Mouse (Mus musculus) erythroblast, adult 5-6 weeks (primary cell): ENCODE measurements around the gene Apol6. TPM values are rescaled to one million over a fixed set of nuclear protein-coding genes. Genes with fewer than 3 reads are reported as not detected.

Experiments
- ATAC-seq: replicated peaks from 2 replicates; pipeline ENCODE4 v1.8.0; 2016; ENCODE audit warnings: moderate number of reproducible peaks, mild to moderate bottlenecking, moderate TSS enrichment, inconsistent platforms; ENCODE audit not compliant: poor library complexity, low FRiP score, severe bottlenecking
- total RNA-seq, 2 experiments: library from RNA; stranded (forward) in 1 of 2; stranded (reverse) in 1 of 2; fragments of 150-400 nt in 1 of 2; fragments of 200-764, 138-1000 nt in 1 of 2; gene quantifications; 2 replicates each; pipeline versions ENCODE4 v1.2.3 to v1.2.4; 2015 to 2017; ENCODE audit warnings: low replicate concordance in 2 of 2

Gene Apol6
- not detected in 2 replicates for total RNA-seq (2015; ENCODE audit: low replicate concordance)
- total RNA-seq (2017; ENCODE audit: low replicate concordance) = not detected in 2 replicates

- no peak for ATAC-seq
Measured at GRCm38 (mm10) chr15:77044597-77045320, at the start of gene Apol6. Gene Apol6 (plus strand): TSS chr15:77044729.

- ATAC-seq = no peak
Measured at GRCm38 (mm10) chr15:76998048-76998447, 46.5 kb upstream of the Apol6 start.

- ATAC-seq = no peak
Measured at GRCm38 (mm10) chr15:76998878-76999588, 45.5 kb upstream of the Apol6 start.

GRCm38 (mm10) chr15:77003173-77003867, 41.2 kb upstream of the Apol6 start:
- ATAC-seq = no peak

- no peak for ATAC-seq
Measured at GRCm38 (mm10) chr15:77003868-77004215, 40.7 kb upstream of the Apol6 start.

GRCm38 (mm10) chr15:77008851-77009250, 35.7 kb upstream of the Apol6 start:
- no peak for ATAC-seq

- no peak for ATAC-seq
Measured at GRCm38 (mm10) chr15:77013753-77014241, 30.7 kb upstream of the Apol6 start.

GRCm38 (mm10) chr15:77014431-77014830, 30.1 kb upstream of the Apol6 start:
- no peak for ATAC-seq

GRCm38 (mm10) chr15:77014985-77015384, 29.5 kb upstream of the Apol6 start:
- no peak for ATAC-seq

- ATAC-seq = no peak
Measured at GRCm38 (mm10) chr15:77016509-77016908, 28.0 kb upstream of the Apol6 start.

- no peak for ATAC-seq
Measured at GRCm38 (mm10) chr15:77017897-77018296, 26.6 kb upstream of the Apol6 start.

GRCm38 (mm10) chr15:77018740-77019340, 25.7 kb upstream of the Apol6 start:
- no peak for ATAC-seq

GRCm38 (mm10) chr15:77019533-77019932, 25.0 kb upstream of the Apol6 start:
- no peak for ATAC-seq

- ATAC-seq = no peak
Measured at GRCm38 (mm10) chr15:77020136-77020535, 24.4 kb upstream of the Apol6 start.

- no peak for ATAC-seq
Measured at GRCm38 (mm10) chr15:77021056-77021455, 23.5 kb upstream of the Apol6 start.

GRCm38 (mm10) chr15:77021851-77022250, 22.7 kb upstream of the Apol6 start:
- no peak for ATAC-seq

- ATAC-seq = no peak
Measured at GRCm38 (mm10) chr15:77022401-77022957, 22.1 kb upstream of the Apol6 start.

GRCm38 (mm10) chr15:77025884-77026583, 18.5 kb upstream of the Apol6 start:
- no peak for ATAC-seq

GRCm38 (mm10) chr15:77027117-77027516, 17.4 kb upstream of the Apol6 start:
- no peak for ATAC-seq
